Mouse (Mus musculus): ENCODE measurements around the gene Ccdc134.

DNA sequence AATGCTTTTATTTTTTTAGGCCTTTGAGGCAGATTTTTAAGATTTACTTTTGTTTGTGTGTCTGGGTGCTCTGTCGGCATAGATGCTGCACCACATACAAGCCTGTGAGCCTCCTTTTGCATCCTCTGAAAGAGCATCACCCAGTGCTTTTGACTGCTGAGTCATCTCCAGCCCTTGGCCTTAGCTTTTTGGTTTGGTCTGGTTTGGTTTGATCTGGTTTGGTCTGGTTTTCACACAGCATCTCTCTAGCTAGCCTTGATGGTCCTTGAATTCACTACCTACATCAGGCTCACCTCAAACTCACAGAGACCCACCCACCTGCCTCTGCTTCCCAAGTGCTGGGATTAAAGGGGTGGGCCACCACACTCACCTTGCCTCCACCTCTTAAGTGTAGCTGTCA lies 60.2 kb downstream of the Ccdc134 start:
- TF ChIP-seq CTCF (IDR thresholded peaks at IDR 0.05; ENCODE audit: low read depth, low read length), result no peak
- TF ChIP-seq POLR2A (IDR thresholded peaks at IDR 0.05; ENCODE audit: borderline replicate concordance, low read depth, low read length), result no peak

Data from bone marrow macrophage, adult 2 months (primary cell).